Mouse (Mus musculus): ENCODE data around the gene Wnt8b.

Gene Wnt8b

DNA sequence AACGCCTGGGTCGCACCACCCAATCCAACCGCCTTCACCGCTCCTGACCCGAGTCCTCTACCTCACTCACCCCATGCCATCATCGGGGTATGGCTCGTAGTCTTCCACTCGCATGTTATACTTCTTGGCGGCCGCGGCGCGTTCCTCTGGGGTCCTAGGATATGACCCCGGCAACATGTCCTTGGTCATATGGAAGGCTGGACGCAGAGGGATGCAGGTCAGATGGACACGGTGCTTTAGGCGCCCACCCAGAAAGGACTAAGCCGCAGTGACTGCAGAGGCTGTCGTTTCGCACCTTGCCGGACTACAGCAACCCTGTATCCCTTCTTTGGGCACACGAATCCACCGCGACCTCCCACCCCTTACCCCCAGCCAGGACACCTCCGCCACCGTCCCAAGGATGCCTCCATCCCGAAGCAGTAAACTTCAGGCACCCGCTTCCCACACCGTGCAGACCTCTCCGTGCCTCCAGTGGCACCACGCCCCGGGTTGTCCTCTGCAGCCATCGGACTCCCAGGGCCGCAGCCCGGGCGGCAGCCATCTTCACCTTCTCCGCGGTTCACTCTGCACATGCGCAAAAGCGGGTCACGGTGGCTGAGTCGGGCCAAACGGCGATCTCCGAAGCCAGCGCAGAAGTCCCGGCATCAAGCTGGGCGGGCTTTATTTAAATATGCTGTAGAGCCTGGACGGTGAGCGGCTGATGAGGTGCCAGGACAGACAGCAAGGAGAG is 61.8 kb downstream of the Wnt8b start, which contains the start of gene Ndufb8:
Gene Ndufb8, minus strand, starts transcription at position 580 of the 730 bp plus-strand sequence.
- peak; percentile 96 for DNase-seq (ENCODE audit: low spot score)

DNA sequence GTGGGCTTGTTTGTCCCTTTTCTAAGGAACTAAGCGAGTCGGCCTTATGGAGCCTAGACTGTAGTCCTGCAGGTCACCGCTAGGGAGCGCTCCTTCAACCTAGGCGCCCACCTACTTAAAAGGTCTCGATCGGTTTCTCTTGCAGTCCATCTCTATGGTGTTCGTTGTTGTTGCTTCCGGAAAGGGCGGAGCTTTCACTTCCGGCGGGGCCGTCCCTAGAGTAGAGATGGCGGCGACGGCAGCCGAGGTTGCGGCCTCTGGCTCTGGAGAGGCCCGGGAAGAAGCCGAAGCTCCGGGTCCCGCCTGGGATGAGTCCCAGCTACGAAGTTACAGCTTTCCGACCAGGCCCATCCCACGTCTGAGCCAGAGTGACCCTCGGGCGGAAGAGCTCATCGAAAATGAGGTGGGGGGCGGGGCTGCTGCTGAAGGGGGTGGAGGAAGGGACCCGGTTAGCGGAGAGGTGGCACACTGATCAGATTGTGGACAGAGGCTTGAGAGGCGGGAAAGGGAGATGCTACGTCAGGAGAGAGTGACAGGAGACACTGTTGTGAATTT is 69.5 kb downstream of the Wnt8b start, which contains the start of gene Hif1an:
Gene Hif1an, plus strand, starts transcription at position 199 of the 555 bp plus-strand sequence.
- DNase-seq (ENCODE audit: low spot score), result peak; percentile 99

All from embryo, embryonic 10.5 days (tissue).